Comparison of ENCODE assay signal across 8 mouse cellular contexts in genomic region chr13:59910179-59911071, GRCm38 (mm10).
A peak's percentile ranks its signal among the peaks of the same experiment; 100 is the strongest.
DNase-seq lines count a peak whose midpoint lies in the region; ATAC-seq lines count a peak whose summit lies in the region.
"Had no signal": no experiment of that assay in that cellular context is flagged by ENCODE, and none has a peak within 500 bp of the region (broad histone marks: within the 10 kb centered on the region; RNA-seq: fewer than 3 reads in every experiment).

No protein-coding gene starts in this region.

- H3K4me2 ChIP-seq in limb, embryonic 13.5 days (replicated peaks) = no peak overlapping the region
- H3K4me2 ChIP-seq in heart, embryonic 16.5 days (ENCODE audit: low read depth, low read length) = peak overlapping the region; percentile 17; the same call in 1 of the 2 replicates
- no peak overlapping the region for H3K4me2 ChIP-seq in midbrain, embryonic 14.5 days (ENCODE audit: low read length)

- no peak overlapping the region for H3K4me3 ChIP-seq in limb, embryonic 13.5 days
- no peak overlapping the region for H3K4me3 ChIP-seq in limb, embryonic 10.5 days
- no peak overlapping the region for H3K4me3 ChIP-seq in forebrain, embryonic 10.5 days
- no peak overlapping the region for H3K4me3 ChIP-seq in heart, embryonic 16.5 days (ENCODE audit: low read length)
- no peak overlapping the region for H3K4me3 ChIP-seq in midbrain, embryonic 14.5 days (replicated peaks; ENCODE audit: low read depth, low read length)

- ATAC-seq in limb, embryonic 13.5 days (ENCODE audit: low FRiP score, low read depth) = no peak
- no peak for ATAC-seq in heart, embryonic 16.5 days (replicated peaks; ENCODE audit: extremely low read depth, insufficient read depth, low FRiP score)
- ATAC-seq in midbrain, embryonic 14.5 days (ENCODE audit: low FRiP score, low TSS enrichment) = no peak

- DNase-seq in limb, embryonic 10.5 days (ENCODE audit: low spot score) = no peak
- no peak for DNase-seq in forebrain, embryonic 10.5 days (ENCODE audit: extremely low spot score, low spot score)
- DNase-seq in midbrain, embryonic 14.5 days = peak; percentile 58
- no peak for DNase-seq in layer of hippocampus, adult 11-12 months (ENCODE audit: low spot score)
- no peak for DNase-seq in thymus, adult 18-20 months

- H3K27me3 ChIP-seq in limb, embryonic 13.5 days = no peaks in the 10 kb centered on the region
- H3K27me3 ChIP-seq in limb, embryonic 10.5 days (ENCODE audit: low read depth, poor library complexity, severe bottlenecking) = no peaks in the 10 kb centered on the region
- H3K27me3 ChIP-seq in forebrain, embryonic 10.5 days (ENCODE audit: poor library complexity, severe bottlenecking) = no peaks in the 10 kb centered on the region
- no peaks in the 10 kb centered on the region for H3K27me3 ChIP-seq in heart, embryonic 16.5 days (ENCODE audit: control insufficient read depth, insufficient read depth, low read length)
- no peaks in the 10 kb centered on the region for H3K27me3 ChIP-seq in midbrain, embryonic 14.5 days (ENCODE audit: control insufficient read depth, insufficient read depth, low read length)

- no peak overlapping the region; the same call in 1 of the 2 replicates for H3K9ac ChIP-seq in limb, embryonic 13.5 days
- 0 out of 2 replicates have a peak overlapping the region, but pooled peaks have one; percentile 36 for H3K9ac ChIP-seq in heart, embryonic 16.5 days (ENCODE audit: low read length)
- H3K9ac ChIP-seq in midbrain, embryonic 14.5 days (replicated peaks; ENCODE audit: low read length) = no peak overlapping the region

- H3K36me3 ChIP-seq in limb, embryonic 13.5 days = no peaks in the 10 kb centered on the region
- no peaks in the 10 kb centered on the region for H3K36me3 ChIP-seq in limb, embryonic 10.5 days
- no peaks in the 10 kb centered on the region for H3K36me3 ChIP-seq in forebrain, embryonic 10.5 days (replicated peaks)
- no peaks in the 10 kb centered on the region for H3K36me3 ChIP-seq in heart, embryonic 16.5 days (ENCODE audit: control insufficient read depth, insufficient read depth)
- no peaks in the 10 kb centered on the region for H3K36me3 ChIP-seq in midbrain, embryonic 14.5 days (ENCODE audit: control insufficient read depth, insufficient read depth, low read length)

- peaks cover 12% of the 10 kb centered on the region; the same call in 1 of the 2 replicates for H3K9me3 ChIP-seq in limb, embryonic 13.5 days
- no peaks in the 10 kb centered on the region; the same call in 1 of the 2 replicates for H3K9me3 ChIP-seq in limb, embryonic 10.5 days (replicated peaks)
- H3K9me3 ChIP-seq in forebrain, embryonic 10.5 days = peaks cover 18% of the 10 kb centered on the region
- peaks cover 4% of the 10 kb centered on the region; the same call in 1 of the 2 replicates for H3K9me3 ChIP-seq in heart, embryonic 16.5 days (replicated peaks; ENCODE audit: control insufficient read depth, low read length)
- H3K9me3 ChIP-seq in midbrain, embryonic 14.5 days (ENCODE audit: control insufficient read depth, low read length) = no peaks in the 10 kb centered on the region

- 35% methylated on average over 8 of the region's 8 CpGs for WGBS in limb, embryonic 13.5 days
- WGBS in limb, embryonic 10.5 days = 53% methylated on average over 8 of the region's 8 CpGs
- WGBS in forebrain, embryonic 10.5 days = 15% methylated on average over 8 of the region's 8 CpGs
- 36% methylated on average over 8 of the region's 8 CpGs for WGBS in heart, embryonic 16.5 days
- WGBS in midbrain, embryonic 14.5 days = 9% methylated on average over 8 of the region's 8 CpGs

- H3K4me1 ChIP-seq in limb, embryonic 13.5 days = peaks cover 16% of the 10 kb centered on the region
- H3K4me1 ChIP-seq in limb, embryonic 10.5 days = 0 out of 2 replicates have a peak, but pooled peaks cover 7% of the 10 kb centered on the region
- H3K4me1 ChIP-seq in forebrain, embryonic 10.5 days = peaks cover 34% of the 10 kb centered on the region
- H3K4me1 ChIP-seq in heart, embryonic 16.5 days (ENCODE audit: control insufficient read depth, insufficient read depth, low read length) = peaks cover 9% of the 10 kb centered on the region
- peaks cover 13% of the 10 kb centered on the region; the same call in 1 of the 2 replicates for H3K4me1 ChIP-seq in midbrain, embryonic 14.5 days (ENCODE audit: control insufficient read depth, insufficient read depth, low read length)

- peak overlapping the region; percentile 44; the same call in 1 of the 2 replicates for H3K27ac ChIP-seq in limb, embryonic 13.5 days
- no peak overlapping the region for H3K27ac ChIP-seq in limb, embryonic 10.5 days
- H3K27ac ChIP-seq in forebrain, embryonic 10.5 days = peak overlapping the region; percentile 66
- peak overlapping the region; percentile 36 for H3K27ac ChIP-seq in heart, embryonic 16.5 days (ENCODE audit: low read length)
- no peak overlapping the region for H3K27ac ChIP-seq in midbrain, embryonic 14.5 days (replicated peaks; ENCODE audit: low read depth, low read length)
- H3K27ac ChIP-seq: kidney, postnatal 0 days had no signal

Comparison
In these comparisons a context has a peak if more than half of its experiments do, and no peak if none do; other contexts are left out.
1. H3K27ac ChIP-seq: peak in limb, embryonic 13.5 days (single experiment), forebrain, embryonic 10.5 days (single experiment) and heart, embryonic 16.5 days (single experiment); none in limb, embryonic 10.5 days (single experiment) and midbrain, embryonic 14.5 days (single experiment).